Comparison of ENCODE assay signal across 15 mouse cellular contexts in genomic region chr16:22372701-22373124, GRCm38 (mm10).
DNase-seq lines count a peak whose midpoint lies in the region; ATAC-seq and TF ChIP-seq lines count a peak whose summit lies in the region.
"Had no signal": no experiment of that assay in that cellular context is flagged by ENCODE, and none has a peak within 500 bp of the region (broad histone marks: within the 10 kb centered on the region; RNA-seq: fewer than 3 reads in every experiment).

No protein-coding gene starts in this region.

- no peak overlapping the region for H3K9ac ChIP-seq in lung, embryonic 14.5 days
- H3K9ac ChIP-seq in intestine, embryonic 15.5 days: no peak overlapping the region
- peak overlapping the region; percentile 30; the same call in 1 of the 2 replicates for H3K9ac ChIP-seq in midbrain, embryonic 16.5 days (ENCODE audit: low read depth, low read length)
- H3K9ac ChIP-seq: hindbrain, embryonic 15.5 days; liver, embryonic 13.5 days; midbrain, embryonic 12.5 days; stomach, embryonic 15.5 days had no signal

- 0 out of 2 replicates have a peak, but pooled peaks cover 5% of the 10 kb centered on the region for H3K4me1 ChIP-seq in heart, embryonic 10.5 days
- H3K4me1 ChIP-seq in lung, embryonic 14.5 days (ENCODE audit: insufficient read depth): no peaks in the 10 kb centered on the region
- H3K4me1 ChIP-seq in intestine, embryonic 15.5 days (replicated peaks): no peaks in the 10 kb centered on the region; the same call in 1 of the 2 replicates
- peaks cover 2% of the 10 kb centered on the region; the same call in 1 of the 2 replicates for H3K4me1 ChIP-seq in midbrain, embryonic 16.5 days (ENCODE audit: control insufficient read depth, insufficient read depth, low read length)
- peaks cover 1% of the 10 kb centered on the region; the same call in 1 of the 2 replicates for H3K4me1 ChIP-seq in thymus, adult 2 months (replicated peaks; ENCODE audit: control insufficient read depth, insufficient read depth, low read length)
- H3K4me1 ChIP-seq: liver, embryonic 13.5 days had no signal

- H3K27me3 ChIP-seq in heart, embryonic 10.5 days (ENCODE audit: insufficient read depth, poor library complexity, severe bottlenecking): no peaks in the 10 kb centered on the region
- no peaks in the 10 kb centered on the region for H3K27me3 ChIP-seq in lung, embryonic 14.5 days (ENCODE audit: insufficient read depth, low read length)
- H3K27me3 ChIP-seq in intestine, embryonic 15.5 days (replicated peaks): no peaks in the 10 kb centered on the region
- H3K27me3 ChIP-seq in midbrain, embryonic 16.5 days (ENCODE audit: control insufficient read depth, insufficient read depth, low read depth, low read length): no peaks in the 10 kb centered on the region
- no peaks in the 10 kb centered on the region for H3K27me3 ChIP-seq in thymus, adult 2 months (ENCODE audit: control insufficient read depth, insufficient read depth, low read length)
- H3K27me3 ChIP-seq: hindbrain, embryonic 15.5 days; liver, embryonic 13.5 days; midbrain, embryonic 12.5 days; stomach, embryonic 15.5 days had no signal

- peak; percentile 58; the same call in 1 of the 2 replicates for ATAC-seq in lung, embryonic 14.5 days (ENCODE audit: insufficient read depth)
- peak; percentile 70 for ATAC-seq in intestine, embryonic 15.5 days
- no peak for ATAC-seq in midbrain, embryonic 16.5 days
- ATAC-seq: activated CD4-positive, CD25-positive, alpha-beta regulatory T cell, adult 4 months; forebrain, embryonic 16.5 days had no signal

- no peak for TF ChIP-seq POLR2A in thymus, adult 2 months (IDR thresholded peaks at IDR 0.05; ENCODE audit: control insufficient read depth, extremely low read depth, insufficient read depth, low read length, poor library complexity)

- H3K4me3 ChIP-seq in heart, embryonic 10.5 days: 0 out of 2 replicates have a peak overlapping the region, but pooled peaks have one; percentile 20
- H3K4me3 ChIP-seq in lung, embryonic 14.5 days (ENCODE audit: low read depth, low read length): no peak overlapping the region
- H3K4me3 ChIP-seq in intestine, embryonic 15.5 days (replicated peaks): no peak overlapping the region
- no peak overlapping the region for H3K4me3 ChIP-seq in midbrain, embryonic 16.5 days (ENCODE audit: low read depth, low read length)
- H3K4me3 ChIP-seq in thymus, adult 2 months (ENCODE audit: control insufficient read depth, insufficient read depth, low read length): no peak overlapping the region
- H3K4me3 ChIP-seq: hindbrain, embryonic 15.5 days; liver, embryonic 13.5 days; midbrain, embryonic 12.5 days; stomach, embryonic 15.5 days had no signal

- no peak for TF ChIP-seq CTCF in lung, embryonic 14.5 days (IDR thresholded peaks at IDR 0.05; ENCODE audit: low read depth)
- TF ChIP-seq CTCF in thymus, adult 2 months (IDR thresholded peaks at IDR 0.05; ENCODE audit: borderline replicate concordance, control insufficient read depth, extremely low read depth, insufficient read depth, low read length, poor library complexity): no peak

- no peaks in the 10 kb centered on the region for H3K9me3 ChIP-seq in heart, embryonic 10.5 days
- no peaks in the 10 kb centered on the region for H3K9me3 ChIP-seq in lung, embryonic 14.5 days (ENCODE audit: low read depth, low read length)
- H3K9me3 ChIP-seq in intestine, embryonic 15.5 days: no peaks in the 10 kb centered on the region
- no peaks in the 10 kb centered on the region for H3K9me3 ChIP-seq in midbrain, embryonic 16.5 days (replicated peaks; ENCODE audit: control insufficient read depth, low read length, poor library complexity, severe bottlenecking)
- H3K9me3 ChIP-seq: G1E; hindbrain, embryonic 15.5 days; liver, embryonic 13.5 days; midbrain, embryonic 12.5 days; stomach, embryonic 15.5 days had no signal

- no peaks in the 10 kb centered on the region for H3K36me3 ChIP-seq in heart, embryonic 10.5 days
- H3K36me3 ChIP-seq in lung, embryonic 14.5 days (ENCODE audit: insufficient read depth): no peaks in the 10 kb centered on the region
- no peaks in the 10 kb centered on the region for H3K36me3 ChIP-seq in intestine, embryonic 15.5 days
- H3K36me3 ChIP-seq in midbrain, embryonic 16.5 days (ENCODE audit: control insufficient read depth, insufficient read depth, low read length): no peaks in the 10 kb centered on the region
- no peaks in the 10 kb centered on the region for H3K36me3 ChIP-seq in thymus, adult 2 months (ENCODE audit: control insufficient read depth, insufficient read depth, low read length)
- H3K36me3 ChIP-seq: G1E; hindbrain, embryonic 15.5 days; liver, embryonic 13.5 days; midbrain, embryonic 12.5 days; stomach, embryonic 15.5 days had no signal

- 14% methylated on average over 10 of the region's 10 CpGs for WGBS in heart, embryonic 10.5 days
- 15% methylated on average over 10 of the region's 10 CpGs for WGBS in lung, embryonic 14.5 days
- WGBS in intestine, embryonic 15.5 days: 18% methylated on average over 10 of the region's 10 CpGs
- 9% methylated on average over 10 of the region's 10 CpGs for WGBS in midbrain, embryonic 16.5 days
- WGBS in thymus, adult 2 months: 93% methylated on average over 10 of the region's 10 CpGs

- peak overlapping the region; percentile 23; the same call in 1 of the 2 replicates for H3K27ac ChIP-seq in heart, embryonic 10.5 days
- H3K27ac ChIP-seq in lung, embryonic 14.5 days (ENCODE audit: low read depth): peak overlapping the region; percentile 42; the same call in 1 of the 2 replicates
- H3K27ac ChIP-seq in intestine, embryonic 15.5 days: peak overlapping the region; percentile 46; the same call in 1 of the 2 replicates
- no peak overlapping the region for H3K27ac ChIP-seq in midbrain, embryonic 16.5 days (ENCODE audit: low read length)
- no peak overlapping the region for H3K27ac ChIP-seq in thymus, adult 2 months (ENCODE audit: control insufficient read depth, insufficient read depth, low read length)
- H3K27ac ChIP-seq: hindbrain, embryonic 15.5 days; liver, embryonic 13.5 days; midbrain, embryonic 12.5 days; stomach, embryonic 15.5 days had no signal

- DNase-seq in heart, embryonic 10.5 days (ENCODE audit: low spot score): no peak
- DNase-seq in heart, adult 18-20 months: no peak
- peak; percentile 54 for DNase-seq in lung, embryonic 14.5 days
- DNase-seq in lung, postnatal 10 days: no peak
- DNase-seq in thymus, adult 2 months: no peak
- no peak for DNase-seq in gastrocnemius, adult 8-10 months (ENCODE audit: low spot score in 2 of 2)
- DNase-seq: liver, embryonic 13.5 days had no signal

- H3K4me2 ChIP-seq in lung, embryonic 14.5 days: no peak overlapping the region
- peak overlapping the region; percentile 15; the same call in 1 of the 2 replicates for H3K4me2 ChIP-seq in intestine, embryonic 15.5 days (replicated peaks)
- no peak overlapping the region; the same call in 1 of the 2 replicates for H3K4me2 ChIP-seq in midbrain, embryonic 16.5 days (ENCODE audit: low read length)
- H3K4me2 ChIP-seq: hindbrain, embryonic 15.5 days; liver, embryonic 13.5 days; midbrain, embryonic 12.5 days; stomach, embryonic 15.5 days had no signal

Comparison
In these comparisons a context has a peak if more than half of its experiments do, and no peak if none do; other contexts are left out.
1. H3K27ac ChIP-seq: peak in heart, embryonic 10.5 days (single experiment), lung, embryonic 14.5 days (single experiment) and intestine, embryonic 15.5 days (single experiment); none in midbrain, embryonic 16.5 days (single experiment) and thymus, adult 2 months (single experiment).